Mouse (Mus musculus): ENCODE results near the gene Mex3a.

Gene Mex3a

GRCm38 (mm10) chr3:88505765-88506164, 26.4 kb upstream of the Mex3a start:
- DNase-seq (ENCODE audit: low spot score), result no peak

GRCm38 (mm10) chr3:88509250-88509649, 22.9 kb upstream of the Mex3a start:
- no peak for DNase-seq (ENCODE audit: low spot score)

GRCm38 (mm10) chr3:88509692-88510420, 22.3 kb upstream of the Mex3a start, which contains the start of gene Lmna:
Gene Lmna (minus strand): TSS chr3:88509956.
- DNase-seq (ENCODE audit: low spot score), result peak; percentile 77

- no peak for DNase-seq (ENCODE audit: low spot score)
Measured at GRCm38 (mm10) chr3:88510421-88511289, 21.5 kb upstream of the Mex3a start.

GRCm38 (mm10) chr3:88511559-88511958, 20.6 kb upstream of the Mex3a start:
- no peak for DNase-seq (ENCODE audit: low spot score)

- DNase-seq (ENCODE audit: low spot score), result no peak
Measured at GRCm38 (mm10) chr3:88512141-88512895, 19.9 kb upstream of the Mex3a start.

- DNase-seq (ENCODE audit: low spot score), result no peak
Measured at GRCm38 (mm10) chr3:88512896-88513545, 19.2 kb upstream of the Mex3a start.

GRCm38 (mm10) chr3:88513546-88514115, 18.6 kb upstream of the Mex3a start:
- no peak for DNase-seq (ENCODE audit: low spot score)

GRCm38 (mm10) chr3:88514231-88515094, 17.7 kb upstream of the Mex3a start:
- DNase-seq (ENCODE audit: low spot score), result no peak

- no peak for DNase-seq (ENCODE audit: low spot score)
Measured at GRCm38 (mm10) chr3:88515095-88515386, 17.2 kb upstream of the Mex3a start.

- no peak for DNase-seq (ENCODE audit: low spot score)
Measured at GRCm38 (mm10) chr3:88516407-88516806, 15.8 kb upstream of the Mex3a start.

GRCm38 (mm10) chr3:88518411-88518810, 13.8 kb upstream of the Mex3a start:
- DNase-seq (ENCODE audit: low spot score), result no peak

GRCm38 (mm10) chr3:88520078-88520477, 12.1 kb upstream of the Mex3a start:
- no peak for DNase-seq (ENCODE audit: low spot score)

- DNase-seq (ENCODE audit: low spot score), result no peak
Measured at GRCm38 (mm10) chr3:88521156-88521555, 11.0 kb upstream of the Mex3a start.

GRCm38 (mm10) chr3:88521803-88522331, 10.3 kb upstream of the Mex3a start:
- peak; percentile 49 for DNase-seq (ENCODE audit: low spot score)

- no peak for DNase-seq (ENCODE audit: low spot score)
Measured at GRCm38 (mm10) chr3:88523027-88523426, 9.2 kb upstream of the Mex3a start.

- DNase-seq (ENCODE audit: low spot score), result no peak
Measured at GRCm38 (mm10) chr3:88525021-88525420, 7.2 kb upstream of the Mex3a start.

GRCm38 (mm10) chr3:88526157-88527131, 5.8 kb upstream of the Mex3a start:
- no peak for DNase-seq (ENCODE audit: low spot score)

- DNase-seq (ENCODE audit: low spot score), result no peak
Measured at GRCm38 (mm10) chr3:88527565-88527964, 4.6 kb upstream of the Mex3a start.

All from layer of hippocampus, adult 9-10 months (tissue).